Mouse (Mus musculus) large intestine, adult 2 months (tissue): ENCODE data around the gene Plb1. TPM values are rescaled to one million over a fixed set of nuclear protein-coding genes. Genes with fewer than 3 reads are reported as not detected.

Experiments used
- DNase-seq: peaks from one replicate; pipeline ENCODE4 v3.0.0-alpha.2; 2012; ENCODE audit warnings: low read depth, low spot score
- WGBS: fragments of 180-500 bp; shearing (Covaris S2); methylation state at CpG from one replicate; pipeline ENCODE4 v1.1.7; 2018; 5-methylcytosine and 5-hydroxymethylcytosine counted together
- polyA plus RNA-seq: library from polyadenylated mRNA; depleted of rRNA; stranded (reverse); fragments of >200 nt; gene quantifications from 2 replicates; pipeline ENCODE4 v1.2.3, GENCODE M21; 2012

Gene Plb1
- polyA plus RNA-seq, 1 experiment, result 173 TPM

DNA sequence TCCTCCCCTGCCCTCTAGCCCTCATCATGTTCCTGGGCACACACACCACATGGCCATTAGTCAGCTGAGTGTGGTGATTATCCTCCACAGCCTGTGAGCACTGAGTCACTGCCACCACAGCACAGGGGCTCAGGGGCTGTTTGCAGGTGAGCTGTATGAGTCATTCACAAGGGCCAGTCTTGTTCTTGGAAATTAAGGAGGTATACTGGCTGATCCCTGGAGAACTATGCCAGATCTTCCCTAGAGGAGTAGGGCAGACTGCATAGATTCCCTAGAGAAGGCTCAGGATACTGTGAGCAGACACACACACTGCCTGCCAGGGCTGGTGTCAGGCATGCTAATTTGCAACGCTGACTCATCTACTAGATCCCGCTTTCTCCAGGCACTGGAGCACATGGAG is 82.2 kb downstream of the Plb1 start:
- DNase-seq, result no peak
- WGBS, result 30% methylated on average over 2 of the region's 2 CpGs

DNA sequence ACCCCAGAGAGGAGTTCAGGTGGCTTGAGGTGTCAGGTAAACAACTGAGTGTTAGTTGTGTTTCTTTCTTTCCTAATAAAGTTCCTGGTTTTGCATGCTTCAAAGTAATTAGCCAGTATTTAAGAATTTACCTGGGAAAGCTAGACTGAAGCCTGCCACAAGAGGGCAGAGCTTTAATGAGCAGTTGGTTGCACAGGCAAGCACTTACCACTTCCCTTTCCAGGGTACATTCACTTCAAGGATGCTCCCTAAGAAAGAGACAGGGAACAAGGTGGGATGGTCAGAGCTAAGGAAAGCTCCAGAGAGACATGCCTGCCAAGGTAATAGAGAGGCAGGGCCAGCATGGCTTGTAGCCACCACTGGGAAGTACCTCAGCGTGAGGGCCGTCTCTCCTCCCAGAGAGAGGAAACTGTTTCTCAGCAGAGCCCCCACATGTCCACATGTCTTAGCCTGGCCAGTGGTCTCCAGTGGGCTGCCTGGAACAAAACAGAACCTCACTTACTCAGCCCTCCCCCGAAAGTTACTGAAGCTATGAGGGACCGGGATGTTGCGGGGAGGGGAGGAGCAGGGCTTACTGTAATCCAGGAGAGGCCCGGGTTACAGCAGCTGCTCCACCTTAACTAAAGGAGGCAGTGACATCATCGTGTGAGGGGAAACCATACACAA is 89.8 kb downstream of the Plb1 start:
- WGBS, result 63% methylated on average over 7 of the region's 7 CpGs
- DNase-seq, result no peak

DNA sequence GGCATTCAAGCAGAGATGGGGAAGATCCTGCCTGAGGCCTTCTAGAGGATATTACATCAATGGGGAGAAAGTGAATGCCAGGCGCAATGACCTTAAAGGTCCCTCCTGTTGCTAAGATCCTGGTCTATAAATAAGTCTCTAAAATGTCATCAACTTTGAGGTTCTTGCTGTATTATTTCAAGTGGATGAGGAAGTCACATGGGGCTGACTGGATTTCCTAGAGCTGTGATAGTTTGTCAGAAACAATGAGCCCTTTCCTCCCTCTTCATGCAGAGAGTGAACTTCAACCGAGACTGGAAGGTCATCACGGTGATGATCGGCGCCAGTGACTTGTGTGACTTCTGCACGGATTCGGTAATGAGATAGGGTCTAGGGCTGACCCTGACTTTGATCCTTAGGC is 95.6 kb downstream of the Plb1 start:
- 79% methylated on average over 7 of the region's 7 CpGs for WGBS
- no peak for DNase-seq

DNA sequence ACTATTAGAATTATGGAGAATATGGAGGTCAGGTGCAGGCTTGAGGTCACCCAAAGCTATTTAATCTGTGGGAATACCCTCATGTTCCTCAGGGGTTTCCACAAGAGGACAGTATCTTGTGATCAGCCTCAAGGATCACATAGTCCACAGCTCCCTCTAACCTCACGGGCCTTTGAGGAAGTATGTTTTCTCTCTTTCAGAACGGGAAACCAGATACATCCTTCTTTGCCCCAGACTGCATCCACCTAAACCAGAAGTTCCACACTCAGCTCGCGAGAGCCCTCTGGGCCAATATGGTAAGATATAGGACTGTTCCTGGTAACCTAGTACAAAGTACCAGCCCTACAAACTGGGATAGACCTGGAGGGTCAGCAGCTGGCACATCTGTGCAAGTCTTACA is 100.1 kb downstream of the Plb1 start:
- DNase-seq, result no peak
- WGBS, result 83% methylated on average over 4 of the region's 4 CpGs

DNA sequence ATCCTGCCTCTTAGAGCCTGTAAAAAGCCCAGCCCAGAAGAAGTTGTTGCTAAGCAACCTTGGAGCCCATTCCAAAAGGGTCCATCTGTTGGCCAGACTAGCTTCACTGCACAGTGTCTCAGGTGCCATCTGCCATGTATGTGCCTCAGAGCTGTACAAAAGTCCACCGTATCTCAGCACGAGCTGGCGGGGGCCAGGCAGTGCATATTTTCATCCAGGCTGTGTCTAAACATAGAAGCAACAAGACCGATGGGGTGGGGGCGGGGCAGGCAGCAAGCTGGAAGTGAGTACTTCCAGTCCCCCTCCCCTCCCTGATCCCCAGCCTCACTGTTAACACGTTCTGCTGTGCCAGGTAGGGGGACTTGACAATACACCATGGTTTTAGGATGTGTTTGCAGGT is 102.7 kb downstream of the Plb1 start:
- whole genome bisulfite sequencing, result 47% methylated on average over 6 of the region's 6 CpGs
- DNase-seq, result no peak

DNA sequence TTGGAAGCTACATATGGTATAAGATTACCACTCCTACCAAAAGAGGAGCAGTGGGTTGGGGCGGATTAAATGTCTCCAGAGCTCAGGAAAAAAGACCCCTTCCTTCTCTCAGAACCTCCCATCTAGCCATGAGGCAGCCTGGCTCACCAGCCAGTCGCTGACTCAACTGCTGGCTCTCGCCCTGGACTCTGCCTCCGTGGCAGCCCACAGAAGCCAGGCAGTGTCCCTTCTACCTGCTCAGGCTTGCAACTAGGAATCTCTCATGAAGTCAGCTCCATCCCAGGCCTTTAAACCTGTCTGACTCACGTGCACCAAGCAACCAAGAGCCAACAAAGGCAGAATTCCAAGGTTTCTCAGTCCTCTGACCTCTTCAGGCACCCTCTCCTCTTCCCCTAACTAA is 103.6 kb downstream of the Plb1 start:
- 73% methylated on average over 5 of the region's 5 CpGs for WGBS
- DNase-seq, result no peak

DNA sequence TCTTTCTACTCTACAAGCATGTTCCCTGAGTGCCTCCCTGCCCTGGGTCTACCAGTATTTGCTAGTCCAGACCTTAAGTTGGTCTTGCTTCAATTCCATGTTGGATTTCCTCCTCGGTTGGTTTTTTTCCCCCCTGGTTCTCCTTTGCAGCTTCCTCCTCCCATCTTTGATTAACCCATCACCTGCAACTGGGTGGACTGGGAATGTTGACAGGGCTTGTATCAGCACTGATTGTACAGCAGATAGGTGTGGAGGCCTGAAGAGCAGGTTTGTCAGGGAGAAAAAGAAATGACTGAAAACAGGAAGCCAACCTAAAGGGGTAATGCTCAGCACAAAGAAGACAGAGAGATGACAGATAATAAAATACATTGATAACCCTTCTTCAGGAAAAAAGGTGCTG is 104.8 kb downstream of the Plb1 start:
- WGBS, result 18% methylated on average over 1 of the region's 1 CpGs
- DNase-seq, result no peak

DNA sequence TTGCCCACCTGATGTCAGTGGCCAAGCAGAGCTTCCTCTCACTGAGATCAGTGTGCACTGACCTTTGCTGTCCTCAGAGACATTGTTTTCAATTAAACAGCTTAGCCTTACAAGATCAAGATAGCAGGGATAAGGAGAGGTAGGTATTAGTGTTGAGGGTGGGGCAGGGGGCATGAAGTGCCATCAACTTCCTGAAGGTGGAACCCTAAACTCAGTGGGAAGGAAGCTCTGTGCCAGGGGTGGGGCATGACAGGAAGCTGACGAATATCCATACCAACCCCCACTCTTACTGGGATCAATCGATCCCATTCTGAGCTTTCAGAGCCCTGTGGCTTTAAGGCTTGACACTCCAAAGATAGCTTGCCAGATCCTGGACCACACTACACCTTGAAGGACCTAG is 105.8 kb downstream of the Plb1 start:
- WGBS, result 17% methylated on average over 2 of the region's 2 CpGs
- DNase-seq, result no peak

DNA sequence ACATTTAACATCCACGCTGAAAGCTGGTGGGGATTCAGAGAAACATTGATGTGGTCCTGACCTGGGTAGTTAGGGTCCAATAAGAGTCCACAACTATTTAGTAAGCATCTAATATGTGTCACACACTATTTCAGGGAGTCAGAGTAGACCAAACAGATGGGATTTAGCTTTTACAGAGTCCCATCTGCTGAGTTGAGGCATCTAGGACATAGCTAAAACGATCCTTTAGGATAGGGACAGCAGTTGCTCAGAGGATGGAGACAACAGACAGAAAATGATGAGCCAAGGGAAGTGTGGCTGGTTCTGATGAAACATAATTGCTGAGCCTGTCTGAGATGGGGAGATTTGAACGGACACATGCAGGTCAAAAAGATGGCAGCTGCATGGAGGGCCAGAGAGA is 106.3 kb downstream of the Plb1 start:
- 84% methylated on average over 3 of the region's 3 CpGs for WGBS
- DNase-seq, result no peak

DNA sequence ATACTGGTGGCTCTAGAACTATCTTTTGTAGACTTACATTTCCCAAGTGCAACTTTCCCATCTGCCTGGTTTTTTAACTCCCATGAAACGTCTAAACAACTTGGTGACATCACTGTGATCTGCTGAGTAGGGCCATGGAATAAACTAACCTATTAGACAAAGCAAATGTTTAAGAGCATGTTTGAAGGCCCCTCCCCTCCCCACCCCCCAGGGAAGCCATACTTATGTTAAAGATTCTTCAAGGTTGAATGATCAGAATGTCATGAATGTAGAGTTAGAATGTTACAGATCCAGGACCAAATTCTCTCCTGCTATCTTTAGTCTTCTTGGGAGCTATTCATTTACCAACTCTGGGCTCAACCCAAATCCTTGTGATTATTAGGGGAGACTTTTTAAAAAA is 107.7 kb downstream of the Plb1 start:
- no peak for DNase-seq
- 74% methylated on average over 1 of the region's 1 CpGs for WGBS

DNA sequence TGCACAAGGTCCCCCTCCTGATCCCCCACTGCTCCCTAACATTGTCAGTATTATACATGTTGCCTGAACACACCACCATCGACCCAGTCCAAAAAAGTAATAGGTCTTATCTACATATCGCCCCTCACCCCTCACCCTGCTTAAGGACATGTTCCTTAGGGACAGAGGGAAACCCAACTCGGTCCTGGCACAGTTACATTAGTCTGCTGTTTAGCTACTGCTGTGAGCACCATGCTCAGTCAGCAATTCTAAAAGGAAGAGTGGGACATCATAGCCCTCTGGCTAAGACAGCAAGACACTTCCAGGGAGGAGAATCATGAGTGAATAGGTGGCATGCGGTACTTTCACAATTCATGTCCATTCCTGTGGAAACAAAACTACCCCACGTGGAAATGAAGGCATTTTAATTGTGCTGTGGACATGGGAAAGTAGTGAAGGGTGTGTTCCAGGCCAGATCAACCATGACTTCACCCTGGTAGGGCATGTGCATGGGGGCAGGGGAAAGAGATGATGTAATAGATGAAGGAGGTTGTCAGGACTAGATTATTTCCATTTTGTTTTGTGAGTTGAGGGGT is 110.3 kb downstream of the Plb1 start:
- no peak for DNase-seq
- 69% methylated on average over 5 of the region's 5 CpGs for WGBS

DNA sequence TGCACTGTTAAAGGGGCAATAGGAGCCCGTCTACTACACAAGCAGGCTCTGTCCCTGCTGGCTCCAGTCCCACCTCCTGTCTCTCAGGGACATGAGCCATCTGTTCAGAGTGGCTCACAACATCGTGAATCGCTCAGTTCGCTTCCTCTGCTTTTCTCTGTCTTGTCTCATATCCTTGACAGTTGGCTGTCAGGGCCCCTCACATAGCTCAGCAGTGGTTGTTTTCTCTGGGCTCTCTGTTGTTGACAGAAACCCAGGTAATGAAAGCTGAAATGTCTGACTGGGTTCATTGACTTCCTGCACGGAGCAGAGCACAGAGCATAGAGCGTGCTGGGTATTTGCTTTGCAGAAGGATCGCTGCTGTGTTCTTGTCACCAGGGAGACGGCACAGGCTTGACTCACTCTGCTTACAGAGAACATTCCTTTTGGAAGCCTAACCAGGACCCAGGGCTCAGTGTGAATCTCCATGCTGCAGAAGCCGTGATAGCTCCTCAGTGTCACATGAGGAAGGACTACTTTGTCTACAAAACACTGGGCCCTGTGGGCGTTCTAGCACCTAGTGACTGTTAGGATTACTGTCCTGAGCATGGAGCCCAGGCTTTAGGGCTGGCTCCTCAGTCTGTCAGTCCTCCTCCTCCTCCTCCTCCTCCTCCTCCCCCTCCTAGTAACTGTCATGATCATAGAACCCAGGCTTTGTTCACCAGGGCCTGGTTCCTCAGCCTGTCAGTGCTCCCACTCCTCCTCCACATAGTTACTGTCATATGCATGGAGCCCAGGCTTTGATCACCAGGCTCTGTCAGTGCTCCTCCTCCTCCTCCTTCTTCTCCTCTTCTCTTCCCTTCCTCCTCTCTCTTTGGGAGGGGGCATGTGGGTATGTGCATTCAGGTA is 113.8 kb downstream of the Plb1 start:
- WGBS, result 13% methylated on average over 10 of the region's 10 CpGs
- no peak for DNase-seq

DNA sequence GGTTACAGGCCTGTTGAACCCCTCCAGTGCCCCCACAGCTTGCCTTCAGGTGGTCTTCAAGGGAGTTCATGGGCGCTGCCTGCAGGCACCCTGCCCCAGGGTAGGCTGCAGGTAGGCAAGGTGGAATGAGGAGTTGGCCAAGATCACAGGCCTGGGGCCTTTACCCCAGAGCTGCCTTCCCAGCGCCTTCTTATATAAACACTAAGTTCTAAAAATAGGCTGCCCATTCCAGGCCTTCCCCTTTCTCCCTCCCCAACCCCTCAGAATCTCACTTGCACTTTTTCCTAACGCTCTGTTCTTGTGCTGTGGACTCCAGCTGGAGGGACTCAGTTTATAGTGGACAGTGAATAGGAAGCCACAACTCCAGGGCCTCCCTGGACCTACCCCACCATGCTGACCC is 117.2 kb downstream of the Plb1 start:
- DNase-seq, result no peak
- WGBS, result 66% methylated on average over 3 of the region's 3 CpGs

DNA sequence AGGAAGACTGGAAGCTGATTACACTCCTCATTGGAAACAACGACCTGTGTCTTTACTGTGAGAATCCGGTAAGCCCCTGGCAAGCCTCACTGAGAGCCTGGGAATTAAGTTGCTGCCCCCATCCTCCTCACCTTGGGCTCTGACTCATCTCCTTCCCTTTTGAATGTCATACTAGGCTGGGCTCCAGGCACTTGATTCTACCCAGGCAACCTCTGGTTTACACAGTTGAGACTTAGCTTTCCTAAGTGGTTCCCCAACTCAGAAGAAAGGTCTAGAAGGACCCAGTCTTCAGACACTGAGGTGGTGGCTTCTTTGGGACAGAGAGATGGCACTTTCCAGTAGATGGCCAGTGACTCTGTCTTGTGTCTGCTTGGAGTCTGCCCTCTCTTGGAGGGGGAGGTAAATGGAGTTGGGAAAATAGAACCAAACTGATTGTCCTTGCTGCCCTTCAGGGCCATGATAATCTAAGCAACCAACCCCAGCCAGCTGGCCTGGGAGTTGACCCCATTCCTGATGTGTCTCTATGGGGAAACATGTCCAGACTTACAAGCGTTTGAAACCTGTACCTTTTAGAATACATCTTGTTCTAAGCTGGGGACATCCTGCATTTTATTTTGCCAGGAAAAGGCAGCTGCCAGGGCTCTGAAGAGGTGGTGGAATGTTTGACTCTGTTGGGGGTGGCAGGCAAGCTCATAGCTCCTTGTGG is 118.2 kb downstream of the Plb1 start:
- WGBS, result 68% methylated on average over 3 of the region's 3 CpGs
- no peak for DNase-seq

DNA sequence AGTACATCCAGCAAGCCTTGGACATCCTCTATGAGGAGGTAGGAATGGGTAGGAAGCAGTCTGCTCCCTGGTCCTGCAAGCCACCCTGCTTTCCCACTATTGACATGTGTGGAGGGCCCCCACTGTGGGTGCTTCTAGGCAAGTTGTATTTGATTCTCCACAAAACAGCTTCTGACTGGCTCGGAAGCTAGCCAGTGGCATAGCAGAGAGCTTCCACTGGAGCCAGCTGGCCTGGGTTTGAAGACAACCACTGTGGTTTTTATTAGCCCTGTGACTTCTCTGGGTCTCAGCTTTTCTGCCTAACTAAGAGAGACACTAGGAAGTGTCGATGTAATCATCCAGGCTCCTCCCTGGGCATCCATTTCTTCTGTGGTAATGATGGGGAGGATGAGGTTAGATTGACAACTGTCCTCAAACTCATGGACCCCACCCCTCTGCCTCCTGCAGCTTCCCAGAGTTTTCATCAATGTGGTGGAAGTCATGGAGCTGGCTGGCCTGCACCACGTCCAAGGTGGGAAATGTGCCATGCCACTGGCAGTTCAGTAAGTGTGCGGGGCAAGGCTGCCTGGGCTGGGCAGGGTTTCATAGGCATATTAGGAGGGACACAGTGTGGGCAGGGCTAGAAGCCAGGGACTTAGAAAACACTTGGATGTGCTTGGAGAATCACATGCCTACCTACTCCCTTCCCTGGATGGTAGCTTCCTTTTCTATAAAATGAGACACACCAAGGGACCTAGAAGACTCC is 119.4 kb downstream of the Plb1 start:
- no peak for DNase-seq
- 72% methylated on average over 4 of the region's 4 CpGs for WGBS

DNA sequence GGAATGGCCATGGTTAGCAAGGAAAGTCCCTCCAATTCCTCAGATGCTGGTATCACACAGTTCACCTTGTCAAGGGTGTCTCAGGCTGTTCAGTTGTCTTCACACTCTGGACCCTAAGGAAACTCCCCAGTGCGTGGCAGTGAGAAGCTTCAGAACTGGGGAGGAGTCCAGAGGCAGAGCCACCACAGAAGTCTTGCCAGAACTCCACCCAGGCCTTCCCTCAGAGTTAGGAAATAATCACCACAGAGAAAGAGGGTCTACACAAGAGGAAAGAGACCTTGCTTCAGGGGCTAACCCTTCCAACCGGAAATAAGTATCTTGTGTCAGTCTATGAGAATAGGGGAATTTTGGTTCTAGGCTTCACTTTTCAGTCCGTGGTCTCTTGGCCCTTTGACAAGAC is 120.3 kb downstream of the Plb1 start:
- DNase-seq, result no peak
- 62% methylated on average over 3 of the region's 3 CpGs for WGBS

DNA sequence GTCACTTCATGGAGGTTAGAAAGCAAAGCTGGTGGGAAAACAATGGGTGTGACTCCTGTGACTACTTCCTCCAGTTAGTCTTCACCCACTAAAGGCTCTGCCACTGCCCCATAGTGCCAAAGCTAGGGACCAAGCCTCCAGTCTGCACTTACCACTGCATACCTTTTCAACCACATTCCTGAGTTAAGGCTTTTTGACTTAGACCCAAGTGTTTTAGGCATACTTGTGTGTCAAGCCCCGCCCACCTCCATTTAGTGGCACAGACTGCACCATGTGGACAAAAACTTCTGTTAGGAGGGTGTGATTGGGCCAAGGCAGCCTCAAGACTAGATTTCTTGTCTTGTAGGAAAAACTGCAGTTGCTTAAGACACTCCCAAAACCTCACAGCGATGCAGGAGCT is 120.8 kb downstream of the Plb1 start:
- WGBS, result 67% methylated on average over 2 of the region's 2 CpGs
- no peak for DNase-seq

DNA sequence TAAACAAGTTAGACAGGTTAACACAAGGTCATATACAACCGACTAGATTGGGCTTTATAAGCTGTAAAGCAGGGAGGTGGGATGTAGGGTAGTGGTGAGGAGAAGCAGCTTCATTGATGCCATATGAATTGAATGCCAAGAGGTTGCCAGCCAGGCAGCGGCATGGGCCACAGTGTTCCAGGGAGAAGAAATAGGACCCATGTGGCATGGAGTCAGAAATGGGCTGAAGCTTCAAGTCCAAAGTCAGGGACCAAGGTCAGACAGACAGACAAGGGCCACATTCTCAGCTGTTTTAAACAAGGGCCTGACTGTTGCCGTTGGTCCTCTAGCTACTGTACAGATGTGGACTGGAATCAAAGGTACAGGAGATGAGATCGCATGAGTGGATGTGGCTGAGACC is 128.0 kb downstream of the Plb1 start:
- 66% methylated on average over 4 of the region's 4 CpGs for WGBS
- DNase-seq, result no peak

DNA sequence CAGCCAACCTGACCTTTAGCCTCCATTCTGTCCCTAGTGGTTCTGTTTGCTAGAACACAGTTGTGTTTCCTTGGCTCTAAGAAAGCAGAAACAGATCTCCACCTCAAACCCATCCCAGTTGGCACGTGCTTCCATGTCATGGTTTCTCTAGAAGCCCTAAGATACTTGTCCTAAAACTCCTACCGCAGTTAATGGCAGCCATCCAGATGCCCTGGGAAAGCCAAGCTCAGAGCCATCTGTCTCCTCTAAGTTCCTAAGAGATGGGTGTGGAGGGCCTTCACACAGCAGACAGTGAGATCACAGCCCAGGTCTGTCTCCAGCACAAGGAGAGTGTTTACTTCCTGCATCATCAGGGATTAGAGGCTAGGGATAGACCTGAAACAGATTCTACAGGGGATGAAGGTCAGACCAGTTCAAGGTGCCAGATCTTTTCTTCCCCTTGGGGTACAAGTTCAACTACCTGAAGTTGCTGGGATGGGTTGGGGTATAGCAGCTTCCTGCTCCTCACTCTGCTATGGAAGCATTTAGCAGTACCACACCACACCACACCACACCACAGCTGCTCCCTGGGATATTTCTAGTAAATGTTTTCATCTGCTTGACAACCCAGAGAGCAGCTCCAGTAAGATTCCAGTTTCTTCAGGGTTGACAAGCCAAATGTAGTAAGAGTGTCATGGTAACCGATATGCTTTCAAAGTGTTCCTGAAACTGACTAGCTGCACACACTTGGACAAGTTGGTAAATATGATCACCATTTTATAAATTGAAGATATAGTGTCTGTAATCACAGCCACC is 129.1 kb downstream of the Plb1 start:
- DNase-seq, result no peak
- WGBS, result 55% methylated on average over 3 of the region's 3 CpGs
